Mouse (Mus musculus): ENCODE data around the gene Pvr.

The Pvr gene

GRCm38 (mm10) chr7:19920506-19921261, at the start of gene Pvr:
Gene Pvr (minus strand): TSS chr7:19921160.
- peak; percentile 91 for DNase-seq

- no peak for DNase-seq
Observed at GRCm38 (mm10) chr7:19970196-19970595, 49.2 kb upstream of the Pvr start.

- no peak for DNase-seq
Observed at GRCm38 (mm10) chr7:19969541-19970090, 48.7 kb upstream of the Pvr start.

- no peak for DNase-seq
Observed at GRCm38 (mm10) chr7:19969106-19969505, 48.1 kb upstream of the Pvr start.

GRCm38 (mm10) chr7:19964985-19965579, 44.1 kb upstream of the Pvr start, which contains the start of gene Ceacam20:
Gene Ceacam20 (plus strand): TSS chr7:19965412.
- no peak for DNase-seq

GRCm38 (mm10) chr7:19962423-19962822, 41.5 kb upstream of the Pvr start:
- DNase-seq, result no peak

GRCm38 (mm10) chr7:19956341-19956781, 35.4 kb upstream of the Pvr start:
- peak; percentile 98 for DNase-seq

- DNase-seq, result peak; percentile 25
Observed at GRCm38 (mm10) chr7:19955861-19956260, 34.9 kb upstream of the Pvr start.

- DNase-seq, result no peak
Observed at GRCm38 (mm10) chr7:19953054-19953453, 32.1 kb upstream of the Pvr start.

- no peak for DNase-seq
Observed at GRCm38 (mm10) chr7:19952320-19952986, 31.5 kb upstream of the Pvr start.

- no peak for DNase-seq
Observed at GRCm38 (mm10) chr7:19950589-19950988, 29.6 kb upstream of the Pvr start, which contains the start of gene Igsf23. Gene Igsf23 (minus strand): TSS chr7:19950756.

- no peak for DNase-seq
Observed at GRCm38 (mm10) chr7:19949996-19950395, 29.0 kb upstream of the Pvr start.

- no peak for DNase-seq
Observed at GRCm38 (mm10) chr7:19948956-19949355, 28.0 kb upstream of the Pvr start.

GRCm38 (mm10) chr7:19945821-19946515, 25.0 kb upstream of the Pvr start:
- no peak for DNase-seq

- no peak for DNase-seq
Observed at GRCm38 (mm10) chr7:19945201-19945600, 24.2 kb upstream of the Pvr start.

GRCm38 (mm10) chr7:19944709-19945108, 23.7 kb upstream of the Pvr start:
- DNase-seq, result no peak

GRCm38 (mm10) chr7:19940256-19940655, 19.3 kb upstream of the Pvr start:
- peak; percentile 83 for DNase-seq

- peak; percentile 97 for DNase-seq
Observed at GRCm38 (mm10) chr7:19939555-19940235, 18.7 kb upstream of the Pvr start.

GRCm38 (mm10) chr7:19937229-19937821, 16.4 kb upstream of the Pvr start:
- DNase-seq, result peak; percentile 51

- peak; percentile 89 for DNase-seq
Observed at GRCm38 (mm10) chr7:19935961-19936360, 15.0 kb upstream of the Pvr start.

- peak; percentile 54 for DNase-seq
Observed at GRCm38 (mm10) chr7:19935171-19935751, 14.3 kb upstream of the Pvr start.
